Mouse (Mus musculus) lung, embryonic 16.5 days (tissue): ENCODE results near the gene Tle3. TPM values are rescaled to one million over a fixed set of nuclear protein-coding genes. Genes with fewer than 3 reads are reported as not detected.

Source experiments
- ATAC-seq: fragments of 200-750 bp; cut with Nextera tagmentation; 2 replicates; pipeline ENCODE4 v1.8.0; 2017; ENCODE audit warnings: low read depth, mild to moderate bottlenecking, moderate library complexity
- H3K27ac ChIP-seq: fragments of 300-500 bp; sonication (generic); 2 replicates; pipeline ENCODE4 v1.5.1; 2014; ENCODE audit warnings: mild to moderate bottlenecking, control low read depth, low read length
- H3K27me3 ChIP-seq: fragments of 300-500 bp; sonication (generic); 2 replicates; pipeline ENCODE4 v1.6.1; 2014; ENCODE audit warnings: low read depth, low read length, mixed read lengths; ENCODE audit not compliant: control insufficient read depth, insufficient read depth
- H3K36me3 ChIP-seq: fragments of 300-500 bp; sonication (generic); 2 replicates; pipeline ENCODE4 v1.6.1; 2014; ENCODE audit warnings: low read length; ENCODE audit not compliant: control insufficient read depth, insufficient read depth
- H3K4me1 ChIP-seq: fragments of 300-500 bp; sonication (generic); replicated peaks from 2 replicates; pipeline ENCODE4 v1.6.1; 2014; ENCODE audit warnings: low read length, mixed read lengths; ENCODE audit not compliant: control insufficient read depth, insufficient read depth
- H3K4me2 ChIP-seq: fragments of 300-500 bp; sonication (generic); 2 replicates; pipeline ENCODE4 v1.6.1; 2014; ENCODE audit warnings: low read depth, low read length, control low read depth
- H3K4me3 ChIP-seq: fragments of 300-500 bp; sonication (generic); 2 replicates; pipeline ENCODE4 v1.5.1; 2014; ENCODE audit warnings: mild to moderate bottlenecking, low read length, control low read depth
- H3K9ac ChIP-seq: fragments of 300-500 bp; sonication (generic); 2 replicates; pipeline ENCODE4 v1.6.1; 2014; ENCODE audit warnings: low read length, control low read depth
- H3K9me3 ChIP-seq: fragments of 300-500 bp; sonication (generic); 2 replicates; pipeline ENCODE4 v1.6.1; 2016; ENCODE audit warnings: low read length; ENCODE audit not compliant: control insufficient read depth
- WGBS: fragments of 180-500 bp; shearing (Covaris S2); extraction: QIAGEN DNeasy Blood & Tissue Kit; methylation state at CpG from one replicate; pipeline ENCODE4 v1.1.7; 2014; 5-methylcytosine and 5-hydroxymethylcytosine counted together
- polyA plus RNA-seq: library from polyadenylated mRNA; unstranded; fragments of >200 nt; fragmentation: Nextera tagmentation; extraction: Ambion mirVana; gene quantifications from 2 replicates; pipeline ENCODE4 v1.2.1, GENCODE M21; 2015

The Tle3 gene
- polyA plus RNA-seq, 1 experiment from 2014 or later, result 23.4 TPM

DNA sequence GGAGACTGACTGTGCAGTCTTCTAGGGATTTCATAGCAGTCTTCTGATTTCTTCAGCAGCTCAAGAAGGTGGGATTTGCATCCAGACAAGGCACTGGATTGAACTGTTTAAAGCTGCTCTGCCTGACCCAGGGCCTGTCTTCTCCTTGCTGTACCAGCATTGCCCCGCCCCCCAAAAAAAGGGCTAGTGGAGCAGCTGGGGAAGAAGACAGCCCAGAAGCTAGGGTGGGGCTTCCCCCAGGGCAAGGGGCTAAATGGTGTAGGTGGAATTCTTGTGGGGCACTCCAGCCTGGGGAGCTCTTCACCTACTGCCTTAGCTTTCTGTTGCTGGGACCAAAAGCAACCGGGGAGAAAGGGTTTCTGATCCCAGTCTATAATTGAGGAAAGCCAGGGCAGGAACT, 67.8 kb downstream of the Tle3 start:
- 78% methylated on average over 2 of the region's 2 CpGs for WGBS
- Histone ChIP-seq H3K27ac (no peak overlapping the region), H3K9ac (no peak overlapping the region), H3K36me3 (no peaks in the 10 kb centered on the region), H3K4me2 (no peak overlapping the region), H3K4me1 (peaks cover 19% of the 10 kb centered on the region), H3K4me3 (no peak overlapping the region), H3K9me3 (no peaks in the 10 kb centered on the region), H3K27me3 (peaks cover 5% of the 10 kb centered on the region; the same call in 1 of the 2 replicates)
- ATAC-seq, result no peak

DNA sequence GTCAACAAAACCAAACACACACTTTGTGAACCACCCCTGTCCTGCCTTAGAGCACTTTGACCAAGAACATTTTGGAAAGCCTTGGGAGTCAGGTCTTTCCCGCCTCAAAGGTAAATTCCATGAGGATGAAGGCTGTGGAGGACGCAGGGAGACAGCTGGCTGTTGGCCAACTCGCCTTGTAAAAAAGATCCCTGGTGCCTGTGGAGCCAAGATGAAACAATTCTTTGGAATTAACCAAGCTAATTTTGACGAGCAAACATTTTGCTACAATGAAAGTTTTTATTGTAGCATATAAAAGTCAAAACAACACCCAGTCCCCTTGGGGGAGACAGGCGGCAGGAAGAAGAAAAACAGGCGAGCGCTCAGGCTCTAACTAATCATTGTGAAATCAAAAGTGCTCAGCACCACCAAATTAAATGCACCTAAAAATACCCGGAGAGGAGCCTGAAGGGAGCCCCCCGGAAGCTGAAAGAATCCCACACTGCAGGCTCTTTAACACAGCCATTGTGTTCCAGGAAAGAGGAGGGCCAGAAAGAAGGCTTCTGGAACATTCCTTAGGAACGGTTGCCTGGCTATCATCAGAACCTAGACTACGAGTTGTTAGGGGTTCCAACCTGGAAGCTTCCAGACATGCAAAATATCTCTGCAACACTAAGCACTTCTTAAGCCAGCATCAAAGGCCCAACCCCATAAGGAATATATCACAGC, 69.2 kb downstream of the Tle3 start:
- Histone ChIP-seq H3K9me3 (no peaks in the 10 kb centered on the region), H3K27ac (no peak overlapping the region), H3K4me2 (no peak overlapping the region), H3K36me3 (no peaks in the 10 kb centered on the region), H3K9ac (no peak overlapping the region), H3K4me3 (no peak overlapping the region), H3K27me3 (peaks cover 5% of the 10 kb centered on the region; the same call in 1 of the 2 replicates), H3K4me1 (peaks cover 12% of the 10 kb centered on the region)
- 36% methylated on average over 11 of the region's 11 CpGs for WGBS
- no peak for ATAC-seq

DNA sequence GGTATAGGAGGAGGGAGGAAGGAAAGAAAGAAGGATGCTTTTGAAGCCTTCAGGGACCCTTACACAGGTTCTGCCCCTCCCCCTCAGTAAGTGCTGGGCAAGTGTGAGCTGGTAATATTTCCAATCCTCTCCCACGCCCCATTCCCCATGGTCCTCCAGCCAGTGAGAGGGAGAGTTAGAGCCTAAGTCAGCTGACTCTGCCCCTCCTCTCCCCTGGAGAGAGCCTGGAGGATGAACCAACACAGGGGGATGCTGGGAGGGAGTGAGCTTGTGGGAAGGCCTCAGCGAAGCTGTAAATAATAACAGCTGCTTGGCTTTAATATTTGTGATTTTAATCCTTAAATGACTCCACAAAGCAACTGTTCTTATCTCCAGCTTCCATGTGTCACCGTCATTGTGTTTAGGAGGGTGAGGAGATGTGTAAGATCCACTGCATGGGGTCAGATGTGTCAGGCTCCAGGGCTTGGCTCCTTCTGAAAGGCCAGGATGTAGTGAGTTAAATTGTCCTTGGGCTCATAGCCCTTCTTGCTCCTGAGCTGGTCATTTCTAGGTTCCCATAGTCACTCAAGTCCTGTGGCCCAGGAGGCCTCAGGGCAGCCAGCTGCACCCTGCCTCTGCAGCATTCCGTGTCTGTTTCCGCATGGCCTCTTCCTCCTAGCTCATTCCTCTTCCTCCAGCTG, 70.9 kb downstream of the Tle3 start:
- Histone ChIP-seq H3K27ac (no peak overlapping the region), H3K4me2 (no peak overlapping the region), H3K4me3 (no peak overlapping the region), H3K27me3 (peaks cover 8% of the 10 kb centered on the region; the same call in 1 of the 2 replicates), H3K9ac (no peak overlapping the region), H3K9me3 (no peaks in the 10 kb centered on the region), H3K4me1 (peaks cover 9% of the 10 kb centered on the region), H3K36me3 (no peaks in the 10 kb centered on the region)
- no peak for ATAC-seq
- WGBS, result 57% methylated on average over 5 of the region's 5 CpGs

DNA sequence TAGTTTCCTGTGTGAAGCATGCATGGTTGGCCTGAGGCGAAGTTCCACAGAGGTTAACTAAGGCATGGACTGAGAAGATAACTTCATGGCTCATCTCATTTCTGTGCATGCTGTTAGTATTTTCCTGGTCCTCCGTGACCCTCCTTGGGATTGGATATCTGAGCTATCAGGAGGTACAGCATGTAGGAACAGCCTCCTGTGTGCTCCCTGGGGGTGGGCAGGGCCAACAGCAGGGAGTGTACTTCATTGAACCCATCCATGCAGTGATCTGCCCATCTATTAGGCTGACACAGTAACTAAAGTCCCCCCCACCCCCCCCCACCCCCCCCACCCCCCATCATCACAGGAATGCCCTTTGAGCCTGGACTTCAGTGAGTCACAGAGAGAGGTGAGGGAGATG, 73.0 kb downstream of the Tle3 start:
- Histone ChIP-seq H3K4me2 (no peak overlapping the region), H3K27me3 (0 out of 2 replicates have a peak, but pooled peaks cover 5% of the 10 kb centered on the region), H3K9me3 (no peaks in the 10 kb centered on the region), H3K36me3 (no peaks in the 10 kb centered on the region), H3K4me1 (peaks cover 9% of the 10 kb centered on the region), H3K9ac (no peak overlapping the region), H3K4me3 (no peak overlapping the region), H3K27ac (no peak overlapping the region)
- WGBS, result 92% methylated on average over 2 of the region's 2 CpGs
- ATAC-seq, result no peak

DNA sequence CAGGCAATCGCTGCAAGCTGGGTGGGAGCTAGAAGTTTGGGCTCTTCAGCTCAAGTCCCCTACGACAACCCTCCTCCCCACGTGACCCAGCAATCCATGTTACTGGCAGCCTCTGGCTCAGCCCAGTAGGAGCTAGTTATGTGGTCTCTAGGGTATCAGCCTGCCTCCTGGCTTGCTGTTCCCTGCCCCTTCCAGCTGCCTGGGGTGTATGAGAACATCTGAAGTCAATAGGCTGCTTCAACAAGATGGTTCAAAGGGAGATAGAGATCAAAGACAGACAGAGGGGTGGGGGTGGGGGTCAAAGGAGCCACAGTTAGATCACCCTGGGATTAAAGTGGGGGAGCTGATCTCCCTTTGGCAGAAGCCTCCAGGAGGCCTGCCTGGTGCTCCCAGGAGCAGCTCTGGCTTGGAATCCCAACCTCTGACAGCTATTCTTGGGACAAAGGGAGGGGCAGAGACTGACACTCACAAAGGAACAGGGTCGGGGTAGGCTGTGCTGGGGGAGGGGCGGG, 73.6 kb downstream of the Tle3 start:
- Histone ChIP-seq H3K9ac (no peak overlapping the region), H3K36me3 (no peaks in the 10 kb centered on the region), H3K4me2 (no peak overlapping the region), H3K27ac (no peak overlapping the region), H3K4me1 (peaks cover 9% of the 10 kb centered on the region), H3K9me3 (no peaks in the 10 kb centered on the region), H3K4me3 (no peak overlapping the region), H3K27me3 (peaks cover 5% of the 10 kb centered on the region; the same call in 1 of the 2 replicates)
- ATAC-seq, result no peak
- WGBS, result 16% methylated on average over 5 of the region's 5 CpGs

DNA sequence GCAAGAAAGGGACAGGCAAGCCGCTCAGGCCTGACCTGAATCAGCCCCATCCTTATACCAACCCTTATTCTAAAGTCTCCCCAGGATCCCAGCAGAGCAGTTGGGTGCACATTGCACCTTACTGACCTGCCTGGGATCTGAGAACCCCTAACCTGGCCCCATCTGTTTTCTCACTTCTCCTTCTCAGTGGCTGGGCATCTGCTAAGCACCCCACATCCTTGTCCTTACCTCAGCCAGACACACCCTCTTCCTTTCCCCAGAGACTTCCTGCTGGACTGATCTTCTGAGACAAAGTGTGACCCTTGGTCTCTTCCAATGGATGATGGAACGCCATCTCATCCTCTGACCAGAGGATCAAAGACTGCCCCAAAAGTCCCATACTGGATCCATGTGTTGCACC, 74.8 kb downstream of the Tle3 start:
- Histone ChIP-seq H3K27me3 (peaks cover 5% of the 10 kb centered on the region; the same call in 1 of the 2 replicates), H3K4me3 (no peak overlapping the region), H3K36me3 (no peaks in the 10 kb centered on the region), H3K9me3 (no peaks in the 10 kb centered on the region), H3K4me1 (no peaks in the 10 kb centered on the region), H3K4me2 (no peak overlapping the region), H3K9ac (no peak overlapping the region), H3K27ac (no peak overlapping the region)
- no peak for ATAC-seq
- WGBS, result 83% methylated on average over 2 of the region's 2 CpGs

DNA sequence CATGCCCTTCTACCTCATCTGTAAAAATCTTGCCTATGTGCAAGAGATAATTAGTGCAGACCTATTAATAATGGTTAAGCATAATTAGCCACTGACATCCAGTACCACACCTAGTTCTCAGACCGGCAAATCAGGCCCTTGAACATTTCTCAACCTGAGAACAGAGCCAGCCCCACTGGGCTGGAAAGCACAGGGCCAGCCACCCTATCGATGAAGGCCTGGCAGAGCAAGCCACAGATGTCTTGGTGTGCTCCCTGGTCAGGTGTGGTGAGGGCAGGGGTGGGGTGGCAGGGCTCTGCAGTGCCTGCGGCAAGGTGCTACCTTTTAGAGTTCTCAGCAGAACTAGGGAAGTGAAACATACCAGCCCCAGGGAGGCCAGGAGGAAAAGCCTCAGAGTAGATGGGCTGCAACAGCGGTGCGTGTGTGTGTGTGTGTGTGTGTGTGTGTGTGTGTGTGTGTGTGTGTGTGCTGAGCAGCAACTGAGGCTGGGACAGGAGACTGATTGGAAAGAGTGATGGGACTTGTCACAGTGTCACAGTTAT, 77.3 kb downstream of the Tle3 start:
- peaks cover 3% of the 10 kb centered on the region; the same call in 1 of the 2 replicates for H3K27me3 ChIP-seq
- H3K4me3 ChIP-seq, result no peak overlapping the region
- ATAC-seq, result no peak
- H3K27ac ChIP-seq, result no peak overlapping the region
- no peaks in the 10 kb centered on the region for H3K9me3 ChIP-seq
- 60% methylated on average over 5 of the region's 5 CpGs for WGBS
- no peak overlapping the region for H3K4me2 ChIP-seq
- H3K36me3 ChIP-seq, result no peaks in the 10 kb centered on the region
- no peak overlapping the region for H3K9ac ChIP-seq
- H3K4me1 ChIP-seq, result no peaks in the 10 kb centered on the region

DNA sequence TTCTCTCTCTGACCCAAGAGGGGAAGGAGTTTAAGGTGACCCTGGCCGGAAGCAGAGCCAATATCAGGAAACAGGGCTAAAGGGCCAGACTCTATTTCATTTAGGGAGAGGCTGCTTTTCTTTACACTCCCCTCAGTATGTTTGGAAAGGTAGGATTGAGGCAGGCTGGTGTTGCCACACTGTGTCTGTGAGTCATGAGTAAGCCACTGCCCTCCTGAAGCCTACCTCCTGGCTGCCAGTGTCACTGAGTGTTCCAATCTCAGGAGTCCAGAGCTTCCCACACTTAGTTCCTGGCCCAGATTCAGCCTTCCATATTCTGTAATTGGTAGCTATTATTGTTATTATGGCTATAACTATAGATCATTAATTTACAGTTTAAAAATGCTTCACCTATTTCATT, 79.9 kb downstream of the Tle3 start:
- no peak for ATAC-seq
- Histone ChIP-seq H3K36me3 (no peaks in the 10 kb centered on the region), H3K27ac (no peak overlapping the region), H3K9me3 (no peaks in the 10 kb centered on the region), H3K4me3 (no peak overlapping the region), H3K4me1 (peaks cover 11% of the 10 kb centered on the region), H3K27me3 (peaks cover 9% of the 10 kb centered on the region; the same call in 1 of the 2 replicates), H3K4me2 (no peak overlapping the region), H3K9ac (no peak overlapping the region)
- 29% methylated on average over 1 of the region's 1 CpGs for WGBS

DNA sequence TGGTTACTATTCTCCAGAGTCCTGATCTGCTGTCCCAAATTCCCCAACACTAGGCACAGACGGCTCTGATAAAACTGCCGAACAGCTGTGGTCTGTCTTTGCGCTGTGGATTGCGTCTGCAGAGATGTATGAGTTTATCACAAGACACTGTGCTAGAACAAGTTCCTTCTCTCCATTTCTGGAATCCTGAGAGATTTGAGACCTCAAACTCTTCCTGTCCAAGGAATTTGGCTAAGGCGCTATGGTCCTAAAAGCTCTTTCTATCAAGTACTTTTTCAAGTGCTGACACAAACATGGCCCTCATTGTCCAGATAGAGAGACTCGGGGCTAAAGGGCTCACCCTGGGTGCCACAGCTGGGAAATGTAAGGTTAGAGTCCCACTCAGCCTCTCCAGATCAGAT, 83.7 kb downstream of the Tle3 start:
- Histone ChIP-seq H3K4me3 (no peak overlapping the region), H3K36me3 (no peaks in the 10 kb centered on the region), H3K27ac (0 out of 2 replicates have a peak overlapping the region, but pooled peaks have one; percentile 21), H3K9me3 (no peaks in the 10 kb centered on the region), H3K4me2 (no peak overlapping the region), H3K4me1 (peaks cover 15% of the 10 kb centered on the region), H3K9ac (no peak overlapping the region), H3K27me3 (peaks cover 10% of the 10 kb centered on the region)
- 25% methylated on average over 6 of the region's 6 CpGs for WGBS
- peak; percentile 95 for ATAC-seq
